Mouse (Mus musculus) midbrain, embryonic 15.5 days (tissue): Measurements from ENCODE around the gene Hdhd3. TPM values are rescaled to one million over a fixed set of nuclear protein-coding genes. Genes with fewer than 3 reads are reported as not detected.

ENCODE experiments used
- ATAC-seq: fragments of 200-750 bp; cut with Nextera tagmentation; replicated peaks from 2 replicates; pipeline ENCODE4 v1.8.0; 2017; ENCODE audit warnings: moderate TSS enrichment
- H3K27ac ChIP-seq: fragments of 300-500 bp; sonication (generic); 2 replicates; pipeline ENCODE4 v1.5.1; 2015; ENCODE audit warnings: mild to moderate bottlenecking, inconsistent platforms
- H3K27me3 ChIP-seq: fragments of 300-500 bp; sonication (generic); replicated peaks from 2 replicates; pipeline ENCODE4 v1.6.1; 2015; ENCODE audit warnings: inconsistent platforms
- H3K36me3 ChIP-seq: fragments of 300-500 bp; sonication (generic); replicated peaks from 2 replicates; pipeline ENCODE4 v1.6.1; 2015; ENCODE audit warnings: inconsistent platforms
- H3K4me1 ChIP-seq: fragments of 300-500 bp; sonication (generic); 2 replicates; pipeline ENCODE4 v1.6.1; 2015; ENCODE audit warnings: inconsistent platforms
- H3K4me2 ChIP-seq: fragments of 300-500 bp; sonication (generic); 2 replicates; pipeline ENCODE4 v1.6.1; 2015; ENCODE audit warnings: inconsistent platforms, mild to moderate bottlenecking, moderate library complexity
- H3K4me3 ChIP-seq: fragments of 300-500 bp; sonication (generic); 2 replicates; pipeline ENCODE4 v1.5.1; 2015; ENCODE audit warnings: mild to moderate bottlenecking, inconsistent platforms
- H3K9ac ChIP-seq: fragments of 300-500 bp; sonication (generic); 2 replicates; pipeline ENCODE4 v1.6.1; 2015; ENCODE audit warnings: mild to moderate bottlenecking, inconsistent platforms
- H3K9me3 ChIP-seq: fragments of 300-500 bp; sonication (generic); 2 replicates; pipeline ENCODE4 v1.6.1; 2016; ENCODE audit warnings: inconsistent platforms
- WGBS: fragments of 180-500 bp; shearing (Covaris S2); methylation state at CpG from one replicate; pipeline ENCODE4 v1.1.7; 2015; ENCODE audit warnings: mixed read lengths; 5-methylcytosine and 5-hydroxymethylcytosine counted together
- polyA plus RNA-seq: library from polyadenylated mRNA; unstranded; fragments of >200 nt; fragmentation: Nextera tagmentation; extraction: Ambion mirVana; gene quantifications from 2 replicates; pipeline ENCODE4 v1.2.1, GENCODE M21; 2015

The Hdhd3 gene
- polyA plus RNA-seq, 1 experiment from 2014 or later = 12.7 TPM

DNA sequence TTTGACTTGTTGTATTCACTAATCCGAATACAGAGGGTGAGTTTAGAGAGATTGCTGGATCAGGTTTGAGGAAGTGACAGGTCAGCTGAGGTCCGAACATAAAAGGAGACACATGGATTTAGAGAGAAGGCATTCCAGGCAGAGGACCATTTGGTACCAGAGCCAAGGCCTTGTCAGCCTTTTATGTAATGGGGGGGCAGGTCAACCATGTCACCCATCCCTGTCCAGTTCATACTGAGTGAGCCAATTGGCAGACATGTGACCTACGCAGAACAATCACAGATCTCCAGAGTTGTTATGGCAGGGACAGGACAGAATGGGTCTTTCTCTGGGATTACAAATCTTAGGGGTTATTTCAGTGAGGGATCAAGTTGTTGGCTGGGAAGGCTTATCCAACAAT, 2.7 kb upstream of the Hdhd3 start:
- ATAC-seq = no peak
- H3K4me3 ChIP-seq = no peak overlapping the region
- no peak overlapping the region for H3K9ac ChIP-seq
- no peaks in the 10 kb centered on the region for H3K27me3 ChIP-seq
- no peaks in the 10 kb centered on the region for H3K9me3 ChIP-seq
- peaks cover 31% of the 10 kb centered on the region for H3K36me3 ChIP-seq
- H3K4me2 ChIP-seq = no peak overlapping the region
- no peak overlapping the region for H3K27ac ChIP-seq
- peaks cover 7% of the 10 kb centered on the region for H3K4me1 ChIP-seq
- 86% methylated on average over 3 of the region's 3 CpGs for WGBS

GRCm38 (mm10) chr4:62502969-62503368, 298 bp downstream of the Hdhd3 start:
- 82% methylated on average over 7 of the region's 7 CpGs for WGBS
- Histone ChIP-seq H3K9ac (no peak overlapping the region), H3K27me3 (no peaks in the 10 kb centered on the region), H3K9me3 (no peaks in the 10 kb centered on the region), H3K4me3 (no peak overlapping the region), H3K36me3 (peaks cover 14% of the 10 kb centered on the region; the same call in 1 of the 2 replicates), H3K4me2 (no peak overlapping the region), H3K27ac (no peak overlapping the region), H3K4me1 (peaks cover 10% of the 10 kb centered on the region)
- no peak for ATAC-seq

GRCm38 (mm10) chr4:62501964-62502732, 1.1 kb downstream of the Hdhd3 start:
- Histone ChIP-seq H3K27me3 (no peaks in the 10 kb centered on the region), H3K4me2 (peak overlapping the region; percentile 85), H3K9me3 (no peaks in the 10 kb centered on the region), H3K36me3 (peaks cover 13% of the 10 kb centered on the region; the same call in 1 of the 2 replicates), H3K4me1 (peaks cover 10% of the 10 kb centered on the region), H3K4me3 (peak overlapping the region; percentile 72), H3K27ac (peak overlapping the region; percentile 69), H3K9ac (peak overlapping the region; percentile 81)
- 1% methylated on average over 38 of the region's 38 CpGs for WGBS
- ATAC-seq = peak; percentile 97

GRCm38 (mm10) chr4:62501534-62501933, 1.7 kb downstream of the Hdhd3 start:
- Histone ChIP-seq H3K9ac (peak overlapping the region; percentile 81), H3K4me2 (peak overlapping the region; percentile 85), H3K36me3 (peaks cover 13% of the 10 kb centered on the region; the same call in 1 of the 2 replicates), H3K4me1 (peaks cover 10% of the 10 kb centered on the region), H3K4me3 (peak overlapping the region; percentile 72), H3K27me3 (no peaks in the 10 kb centered on the region), H3K9me3 (no peaks in the 10 kb centered on the region), H3K27ac (peak overlapping the region; percentile 69)
- WGBS = under 1% methylated on average over 7 of the region's 7 CpGs
- peak; percentile 32 for ATAC-seq

DNA sequence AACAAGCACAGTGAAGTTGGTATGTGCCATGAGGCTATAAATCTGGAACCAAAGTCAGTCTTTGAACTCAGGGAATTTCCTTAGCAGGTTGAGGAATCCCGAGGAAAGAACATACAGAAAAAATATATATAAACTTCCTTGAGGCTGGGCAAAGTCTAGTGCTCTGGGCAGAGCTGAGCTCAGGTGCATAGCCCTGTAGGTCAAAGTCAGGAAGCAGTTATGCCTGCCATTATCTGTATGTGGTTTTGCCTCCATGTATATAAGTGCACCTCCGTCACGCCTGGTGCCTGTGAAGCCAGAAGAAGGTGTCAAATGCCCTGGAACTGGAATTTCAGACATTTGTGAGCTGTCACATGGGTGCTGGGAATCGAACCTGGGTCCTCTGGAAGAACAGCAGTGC, 2.5 kb downstream of the Hdhd3 start:
- Histone ChIP-seq H3K9me3 (no peaks in the 10 kb centered on the region), H3K4me3 (no peak overlapping the region), H3K27ac (no peak overlapping the region), H3K27me3 (no peaks in the 10 kb centered on the region), H3K4me2 (no peak overlapping the region; the same call in 1 of the 2 replicates), H3K36me3 (peaks cover 13% of the 10 kb centered on the region; the same call in 1 of the 2 replicates), H3K9ac (no peak overlapping the region), H3K4me1 (peaks cover 10% of the 10 kb centered on the region)
- WGBS = 88% methylated on average over 4 of the region's 4 CpGs
- ATAC-seq = no peak

DNA sequence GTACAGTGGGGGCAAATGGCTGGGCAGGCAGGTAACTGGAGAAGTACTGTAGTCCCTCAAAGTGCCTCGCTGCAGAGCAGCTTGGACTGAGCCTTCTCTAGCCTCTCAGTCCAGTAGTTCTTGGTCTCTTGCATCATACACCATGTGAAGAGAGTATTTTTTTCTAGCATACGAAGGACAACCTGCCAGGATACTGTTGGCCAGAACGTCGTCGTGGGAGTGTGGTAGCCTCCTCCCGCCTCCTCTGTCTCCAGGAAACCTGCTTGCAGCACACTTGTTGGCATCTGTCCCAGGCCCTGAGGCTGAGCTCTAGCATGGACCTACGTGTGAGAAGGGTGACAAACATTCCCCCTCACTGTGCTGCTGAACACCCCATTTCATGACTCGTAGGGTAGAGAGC, 6.5 kb downstream of the Hdhd3 start:
- H3K9ac ChIP-seq = no peak overlapping the region
- H3K36me3 ChIP-seq = peaks cover 13% of the 10 kb centered on the region; the same call in 1 of the 2 replicates
- ATAC-seq = no peak
- H3K27me3 ChIP-seq = no peaks in the 10 kb centered on the region
- H3K4me2 ChIP-seq = no peak overlapping the region
- H3K4me1 ChIP-seq = peaks cover 7% of the 10 kb centered on the region
- no peak overlapping the region for H3K4me3 ChIP-seq
- no peaks in the 10 kb centered on the region for H3K9me3 ChIP-seq
- H3K27ac ChIP-seq = no peak overlapping the region
- WGBS = 68% methylated on average over 8 of the region's 8 CpGs

DNA sequence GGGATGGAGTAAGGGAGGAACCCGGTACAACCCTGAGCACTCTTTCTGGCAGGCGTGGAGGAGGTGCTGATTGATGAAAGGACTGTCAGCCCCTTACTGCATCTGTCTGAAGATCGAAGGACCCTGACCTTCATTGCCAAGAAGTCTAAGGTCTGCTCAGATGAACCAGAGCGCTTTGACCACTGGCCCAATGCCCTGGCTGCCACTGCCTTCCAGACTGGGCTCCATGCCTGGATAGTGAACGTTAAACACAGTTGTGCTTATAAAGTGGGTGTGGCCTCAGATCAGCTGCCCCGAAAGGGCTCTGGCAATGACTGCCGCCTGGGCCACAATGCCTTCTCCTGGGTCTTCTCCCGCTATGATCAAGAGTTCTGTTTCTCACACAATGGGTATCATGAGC, 7.3 kb downstream of the Hdhd3 start:
- Histone ChIP-seq H3K4me2 (no peak overlapping the region), H3K27ac (no peak overlapping the region), H3K9ac (no peak overlapping the region), H3K36me3 (peaks cover 13% of the 10 kb centered on the region; the same call in 1 of the 2 replicates), H3K4me1 (peaks cover 2% of the 10 kb centered on the region; the same call in 1 of the 2 replicates), H3K27me3 (no peaks in the 10 kb centered on the region), H3K4me3 (no peak overlapping the region), H3K9me3 (no peaks in the 10 kb centered on the region)
- 79% methylated on average over 8 of the region's 8 CpGs for WGBS
- ATAC-seq = no peak

DNA sequence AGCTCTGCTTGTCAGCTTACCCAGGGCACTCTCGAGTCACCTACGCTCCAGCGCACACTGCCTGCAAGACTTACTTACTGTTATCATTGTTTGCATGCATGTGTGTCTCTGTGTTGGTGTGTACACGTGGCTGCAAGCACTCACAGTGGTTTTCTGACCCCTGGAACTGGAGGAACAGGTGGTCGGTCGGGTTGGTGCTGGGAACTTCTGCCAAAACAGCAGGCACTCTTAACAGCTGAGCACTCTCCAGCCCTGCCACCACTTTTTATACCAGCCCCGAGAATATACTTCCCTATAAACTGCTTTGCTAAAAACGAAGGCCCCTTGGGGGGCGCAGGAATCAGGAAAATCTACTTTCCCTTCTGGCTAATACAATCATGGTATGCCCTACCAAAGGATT, 9.0 kb downstream of the Hdhd3 start:
- H3K27ac ChIP-seq = no peak overlapping the region
- no peaks in the 10 kb centered on the region for H3K27me3 ChIP-seq
- ATAC-seq = no peak
- no peak overlapping the region for H3K4me2 ChIP-seq
- no peak overlapping the region for H3K4me3 ChIP-seq
- peaks cover 10% of the 10 kb centered on the region; the same call in 1 of the 2 replicates for H3K36me3 ChIP-seq
- WGBS = 66% methylated on average over 9 of the region's 9 CpGs
- no peaks in the 10 kb centered on the region for H3K4me1 ChIP-seq
- H3K9ac ChIP-seq = no peak overlapping the region
- no peaks in the 10 kb centered on the region for H3K9me3 ChIP-seq

- Histone ChIP-seq H3K4me3 (no peak overlapping the region), H3K36me3 (0 out of 2 replicates have a peak, but pooled peaks cover 2% of the 10 kb centered on the region), H3K9me3 (no peaks in the 10 kb centered on the region), H3K27me3 (no peaks in the 10 kb centered on the region), H3K27ac (no peak overlapping the region), H3K4me2 (no peak overlapping the region), H3K9ac (no peak overlapping the region), H3K4me1 (no peaks in the 10 kb centered on the region)
- 68% methylated on average over 2 of the region's 2 CpGs for WGBS
- ATAC-seq = no peak
Measured at GRCm38 (mm10) chr4:62492682-62493081, 10.6 kb downstream of the Hdhd3 start.

DNA sequence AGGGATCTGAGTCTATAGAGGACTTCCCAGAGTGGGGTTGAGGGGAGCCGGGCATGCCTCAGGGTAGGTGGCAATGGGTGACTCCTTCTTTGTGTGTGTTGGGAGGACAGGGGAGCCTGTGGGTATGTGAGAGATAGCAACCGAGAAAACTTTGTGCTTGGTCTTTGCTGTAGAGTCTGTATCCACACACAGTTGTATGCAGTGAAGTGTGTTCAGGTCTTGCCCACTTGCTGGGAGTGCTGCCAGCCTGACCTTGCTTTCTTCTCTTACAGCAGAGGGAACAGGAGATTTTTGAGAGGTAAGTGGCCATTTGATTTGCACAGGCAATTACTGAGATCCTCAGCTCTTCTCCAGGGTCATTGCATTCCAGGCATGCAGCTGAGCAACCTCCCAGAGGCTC, 15.4 kb downstream of the Hdhd3 start:
- no peak for ATAC-seq
- Histone ChIP-seq H3K27ac (no peak overlapping the region), H3K27me3 (no peaks in the 10 kb centered on the region), H3K4me1 (no peaks in the 10 kb centered on the region), H3K4me2 (no peak overlapping the region), H3K36me3 (no peaks in the 10 kb centered on the region), H3K9ac (no peak overlapping the region), H3K4me3 (no peak overlapping the region), H3K9me3 (no peaks in the 10 kb centered on the region)
- WGBS = 88% methylated on average over 2 of the region's 2 CpGs

- no peak overlapping the region for H3K4me2 ChIP-seq
- H3K9ac ChIP-seq = no peak overlapping the region
- no peak for ATAC-seq
- no peak overlapping the region for H3K4me3 ChIP-seq
- no peaks in the 10 kb centered on the region for H3K36me3 ChIP-seq
- WGBS = 96% methylated on average over 5 of the region's 5 CpGs
- no peaks in the 10 kb centered on the region for H3K27me3 ChIP-seq
- H3K27ac ChIP-seq = no peak overlapping the region
- no peaks in the 10 kb centered on the region for H3K4me1 ChIP-seq
- no peaks in the 10 kb centered on the region for H3K9me3 ChIP-seq
Measured at GRCm38 (mm10) chr4:62487172-62487571, 16.1 kb downstream of the Hdhd3 start.

GRCm38 (mm10) chr4:62486162-62486696, 17.0 kb downstream of the Hdhd3 start:
- H3K27me3 ChIP-seq = no peaks in the 10 kb centered on the region
- no peaks in the 10 kb centered on the region for H3K4me1 ChIP-seq
- no peaks in the 10 kb centered on the region for H3K9me3 ChIP-seq
- no peak overlapping the region for H3K9ac ChIP-seq
- no peak for ATAC-seq
- WGBS = 89% methylated on average over 15 of the region's 15 CpGs
- H3K4me2 ChIP-seq = no peak overlapping the region
- H3K27ac ChIP-seq = no peak overlapping the region
- no peak overlapping the region for H3K4me3 ChIP-seq
- H3K36me3 ChIP-seq = no peaks in the 10 kb centered on the region
